Mouse (Mus musculus): ENCODE measurements around the gene Brd3os.

Brd3os gene

DNA sequence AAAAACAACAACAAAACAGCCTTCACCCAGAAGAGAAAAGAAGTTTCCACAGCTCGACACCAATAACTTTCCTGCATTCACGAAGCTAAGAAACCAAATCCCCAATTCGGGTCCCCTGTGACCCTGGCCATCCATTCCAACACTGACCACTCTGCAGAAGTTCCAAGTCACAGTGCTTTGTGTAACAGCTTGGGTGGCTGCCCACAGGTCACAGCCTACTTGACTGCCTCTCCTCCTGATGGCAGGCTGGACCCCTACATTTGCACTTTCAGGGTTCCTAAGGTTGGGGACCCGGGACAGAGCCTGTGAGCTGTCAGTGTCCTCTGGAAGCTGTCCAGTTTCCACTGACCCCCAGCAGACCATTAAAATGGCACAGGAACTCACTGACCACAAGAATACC lies 20.8 kb downstream of the Brd3os start:
- no peak for DNase-seq (ENCODE audit: low read depth, low spot score)

DNA sequence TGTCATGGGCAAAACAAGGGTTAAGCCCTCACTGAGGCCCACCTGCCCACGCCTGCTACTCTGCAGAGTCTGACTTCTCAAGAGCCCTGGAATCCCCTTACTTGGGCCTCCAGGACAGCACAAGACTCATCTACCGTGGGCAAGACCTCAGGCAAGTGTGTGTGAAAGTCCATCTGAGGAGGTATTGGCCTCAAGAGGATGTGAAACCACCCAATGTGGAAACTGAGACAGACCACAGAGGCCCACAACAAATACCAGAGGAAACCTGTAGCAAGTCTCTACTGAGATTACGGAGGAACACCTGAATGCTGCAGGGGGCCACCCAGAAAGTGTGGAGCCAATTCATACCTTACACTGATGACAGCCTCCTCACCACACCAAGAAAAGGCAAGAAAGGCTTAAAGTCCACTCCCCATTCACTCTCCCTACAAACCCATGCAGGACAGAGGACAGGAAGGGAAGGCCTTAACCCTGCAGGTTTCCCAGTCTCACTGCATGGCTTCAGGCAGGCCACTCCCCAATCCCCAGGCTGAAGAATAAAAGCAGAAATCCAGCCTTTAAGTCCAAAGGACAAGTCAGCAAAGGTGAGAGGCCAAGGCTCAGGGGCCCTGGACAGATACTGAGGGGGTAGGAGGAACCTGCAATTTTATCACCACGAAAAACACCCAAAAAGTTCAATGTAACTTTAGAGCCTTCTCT lies 27.3 kb downstream of the Brd3os start:
- DNase-seq (ENCODE audit: low read depth, low spot score) = no peak

DNA sequence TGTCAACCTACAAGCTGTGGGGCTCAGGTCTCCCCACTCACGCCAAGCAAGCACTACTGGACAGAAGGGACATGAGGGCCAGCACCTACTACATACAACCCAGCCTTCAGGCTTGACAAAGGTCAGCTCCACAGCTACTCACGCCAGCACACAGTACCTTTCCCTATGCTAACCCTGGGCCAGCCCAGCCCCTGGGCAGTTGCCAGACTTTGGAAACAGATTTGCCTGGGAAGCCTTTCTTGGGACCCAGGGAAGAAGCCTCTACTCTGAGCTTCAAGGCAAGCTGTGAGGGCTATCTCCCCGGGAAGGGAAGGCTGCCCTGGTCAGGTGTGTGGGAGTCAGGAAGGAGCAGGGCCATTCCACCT lies 27.8 kb downstream of the Brd3os start:
- no peak for DNase-seq (ENCODE audit: low read depth, low spot score)

DNA sequence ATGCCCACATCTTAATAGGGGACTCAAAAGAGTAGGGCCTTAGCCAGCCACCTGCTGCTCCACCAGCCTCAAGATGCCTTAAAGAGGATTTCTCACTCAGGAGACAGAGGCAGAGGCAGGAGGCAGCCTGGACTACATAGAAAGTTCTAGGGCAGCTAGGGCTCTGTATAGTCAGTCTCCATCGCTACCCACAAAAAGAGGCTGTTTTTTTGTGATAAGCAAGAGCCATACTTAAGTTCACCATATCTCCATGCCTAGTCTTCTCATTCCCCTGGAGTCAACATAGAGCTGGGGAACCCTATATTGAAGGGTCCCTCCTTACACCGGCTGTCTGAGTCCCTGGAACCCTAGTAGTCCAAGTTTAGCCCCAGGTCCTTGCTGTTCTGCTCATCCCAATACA lies 28.4 kb downstream of the Brd3os start:
- DNase-seq (ENCODE audit: low read depth, low spot score) = no peak

DNA sequence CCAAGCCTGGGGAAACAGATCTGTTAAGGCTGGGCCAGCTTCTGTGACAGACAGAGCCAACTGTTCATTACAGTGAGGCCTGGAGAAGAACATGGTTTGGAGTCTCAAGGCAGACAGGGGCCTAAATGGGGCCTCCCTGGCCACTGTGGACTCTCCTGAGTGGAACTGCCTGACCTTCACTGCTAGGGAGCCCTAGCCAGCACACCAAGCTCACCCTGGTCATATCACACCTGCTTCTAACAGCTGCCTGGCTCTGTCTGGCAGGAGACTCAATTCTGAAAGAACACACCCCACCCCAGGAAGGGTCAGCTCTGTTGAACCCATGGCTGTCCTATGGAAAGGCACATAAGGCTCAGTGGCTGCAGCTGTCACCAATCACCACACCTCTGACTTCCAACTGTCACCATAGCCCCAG lies 29.1 kb downstream of the Brd3os start:
- no peak for DNase-seq (ENCODE audit: low read depth, low spot score)

DNA sequence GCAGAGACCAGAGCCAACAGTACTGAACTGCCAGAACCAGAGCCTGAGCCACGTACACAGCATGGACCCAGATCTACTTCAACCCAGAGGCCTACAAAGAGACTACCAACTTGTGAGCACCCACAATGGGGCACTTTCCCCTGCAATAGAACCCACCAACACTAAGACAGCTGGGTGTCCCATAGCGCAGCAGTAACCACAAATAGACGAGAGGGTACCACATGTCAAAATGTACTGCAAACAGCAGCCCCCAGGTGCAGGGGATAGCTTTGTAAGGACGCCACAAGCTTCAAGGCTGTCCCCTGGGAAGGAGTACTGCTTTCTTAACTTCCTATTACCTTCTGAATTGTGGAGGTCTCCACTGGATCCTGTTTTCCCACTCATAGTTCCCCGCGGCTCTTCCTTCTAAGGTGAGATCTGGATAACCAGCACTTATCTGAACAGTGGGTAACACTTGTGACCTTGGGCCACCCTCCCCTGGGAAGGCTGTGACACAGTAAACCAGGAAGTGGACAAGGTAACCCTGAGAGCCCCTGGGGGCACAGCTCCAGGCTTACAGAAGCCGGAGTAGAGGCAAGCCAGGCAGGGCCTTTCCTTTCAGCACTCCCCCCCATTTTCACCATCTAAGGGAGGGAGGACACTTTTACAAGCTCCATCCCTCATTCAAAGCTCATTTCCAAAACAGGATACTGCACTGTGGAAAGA lies 31.1 kb downstream of the Brd3os start:
- no peak for DNase-seq (ENCODE audit: low read depth, low spot score)

DNA sequence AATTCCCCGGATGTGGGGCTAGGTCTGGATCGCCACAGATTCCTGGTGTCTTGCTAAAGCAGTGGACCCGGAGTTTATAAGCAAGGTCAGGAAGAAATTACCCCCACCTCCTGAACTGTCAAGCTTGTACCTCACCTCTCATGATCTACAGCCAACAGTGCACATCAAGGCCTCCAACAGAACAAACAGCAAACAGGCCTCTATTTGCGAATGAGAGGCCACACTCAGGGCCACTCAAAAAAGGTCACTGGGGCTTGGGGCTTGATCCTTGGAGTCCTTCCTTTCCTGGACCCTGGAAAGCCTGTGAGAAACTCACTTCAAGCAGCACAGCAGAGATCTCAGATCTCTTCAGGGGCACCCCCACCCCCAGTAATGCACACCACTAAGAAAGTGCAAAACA lies 31.8 kb downstream of the Brd3os start:
- DNase-seq (ENCODE audit: low read depth, low spot score) = no peak

DNA sequence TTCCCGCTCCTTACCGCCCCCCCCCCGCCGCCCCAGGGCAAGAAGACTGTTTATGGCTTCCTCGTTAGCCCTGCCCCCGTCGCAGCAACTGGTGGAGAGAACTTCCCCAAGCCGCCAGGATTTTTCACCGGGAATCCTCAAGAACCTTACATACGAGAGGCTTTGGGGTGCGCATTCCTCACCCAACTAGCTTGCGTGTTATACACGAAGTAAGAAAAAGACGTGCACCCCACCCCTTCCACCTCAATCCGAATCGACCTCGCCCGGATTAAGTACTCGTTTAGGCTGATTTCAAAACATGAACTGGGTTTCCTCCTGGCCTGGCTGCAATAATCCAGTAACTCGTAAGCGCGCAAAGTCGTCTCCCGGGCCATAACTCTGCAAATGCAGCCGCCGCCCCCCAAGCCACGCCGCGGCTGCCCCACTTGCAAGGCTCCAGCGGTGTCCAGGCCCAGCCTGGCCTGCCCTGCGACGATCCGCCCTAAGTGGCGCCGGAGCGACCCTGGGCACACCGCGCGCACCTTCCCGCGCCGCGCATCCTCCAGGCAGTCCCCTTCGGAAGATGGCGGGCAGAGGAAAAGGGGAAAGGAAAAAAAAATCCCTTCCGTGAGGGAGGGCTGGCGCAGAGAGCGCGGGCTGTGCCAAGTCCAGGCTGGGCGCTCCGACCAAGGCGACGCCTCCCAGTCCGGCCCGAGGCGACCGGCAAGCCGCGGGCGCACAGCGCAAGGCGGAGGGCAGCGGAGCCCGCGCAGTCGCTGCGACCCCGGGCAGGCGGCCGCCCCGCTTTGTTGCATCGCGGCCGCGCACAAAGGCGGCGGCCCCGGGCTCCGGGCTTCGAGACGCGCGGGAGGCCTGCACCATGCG lies 32.7 kb downstream of the Brd3os start:
- peak; percentile 58 for DNase-seq (ENCODE audit: low read depth, low spot score)

DNA sequence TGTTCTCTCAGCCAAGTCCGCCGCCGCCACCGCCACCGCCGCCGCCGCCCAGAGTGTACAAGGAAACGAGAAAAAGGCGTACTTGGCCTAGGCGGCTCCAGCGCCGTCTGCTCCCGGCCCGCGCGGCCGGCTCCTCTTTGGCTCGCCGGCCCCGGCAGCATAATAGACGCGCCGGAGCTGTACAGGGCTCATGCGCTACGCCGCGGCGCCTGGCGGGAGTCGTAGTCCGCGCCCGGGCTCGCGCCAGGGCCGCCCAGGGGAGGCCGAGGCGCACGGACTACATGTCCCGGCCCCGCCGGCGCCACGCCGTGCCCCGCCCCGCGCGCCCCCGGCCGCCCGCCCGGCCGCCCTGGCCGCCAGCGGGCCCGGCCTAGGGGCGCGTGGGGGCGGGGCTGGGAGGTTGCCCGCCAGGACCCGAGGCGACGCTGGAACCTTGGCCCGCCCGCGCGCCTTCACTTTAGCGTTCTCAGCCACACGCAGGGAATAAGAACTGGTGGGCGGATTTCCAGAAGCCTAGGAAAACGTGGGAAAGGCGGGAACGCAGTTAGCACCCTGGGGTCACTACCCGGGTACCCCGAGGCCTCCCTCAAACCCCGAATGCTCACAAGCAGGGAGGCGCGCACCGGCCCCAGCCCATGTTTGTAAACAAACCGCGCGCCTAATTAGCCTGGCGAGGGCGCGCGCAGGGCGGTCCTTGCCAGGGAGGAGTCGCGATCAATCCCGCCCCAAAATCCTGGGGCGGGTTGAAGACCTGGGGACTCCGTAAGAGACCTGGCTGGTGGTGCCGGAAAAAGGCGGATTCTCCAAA lies 33.6 kb downstream of the Brd3os start:
- DNase-seq (ENCODE audit: low read depth, low spot score) = peak; percentile 98

DNA sequence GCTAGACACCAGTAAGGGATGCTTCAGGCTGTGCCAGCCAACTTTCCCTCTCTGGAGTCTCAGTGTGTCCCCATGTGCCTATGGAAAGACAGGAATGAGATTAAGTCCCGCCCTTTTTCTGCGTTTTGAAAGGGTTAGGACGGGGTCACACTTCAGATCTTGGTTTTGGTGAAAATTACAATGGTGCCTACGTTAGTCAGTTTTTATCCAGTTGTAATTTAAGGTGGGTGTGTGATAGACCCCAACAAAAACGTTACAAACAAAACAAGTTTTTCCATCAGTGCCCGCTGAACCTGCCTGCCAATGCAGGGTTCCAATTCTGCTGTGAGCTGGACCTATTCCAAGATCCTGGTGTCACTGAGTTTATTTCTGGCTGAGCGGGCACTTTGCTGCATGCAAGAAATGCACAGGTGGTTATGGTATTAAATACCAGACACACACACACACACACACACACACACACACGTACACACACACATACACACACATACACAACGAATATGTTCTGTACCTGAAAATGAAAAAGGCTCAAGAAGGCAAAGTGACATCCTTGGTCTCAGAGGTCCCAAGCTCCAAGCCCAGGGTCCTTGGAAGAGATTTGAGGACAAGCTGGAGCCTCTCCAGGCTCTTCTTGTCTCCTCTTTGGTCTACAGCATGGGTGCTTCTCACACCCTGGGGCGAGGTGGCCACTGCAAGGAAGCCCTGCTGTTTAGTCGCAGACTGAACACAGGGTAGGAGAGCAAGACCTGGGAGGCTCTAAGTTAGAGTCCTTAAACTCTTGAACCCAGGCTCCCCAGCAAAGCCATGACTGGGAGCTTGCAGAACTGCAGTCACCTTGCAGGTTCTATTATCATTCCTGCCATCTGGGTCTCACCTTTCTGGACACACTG lies 34.4 kb downstream of the Brd3os start:
- peak; percentile 77 for DNase-seq (ENCODE audit: low read depth, low spot score)

DNA sequence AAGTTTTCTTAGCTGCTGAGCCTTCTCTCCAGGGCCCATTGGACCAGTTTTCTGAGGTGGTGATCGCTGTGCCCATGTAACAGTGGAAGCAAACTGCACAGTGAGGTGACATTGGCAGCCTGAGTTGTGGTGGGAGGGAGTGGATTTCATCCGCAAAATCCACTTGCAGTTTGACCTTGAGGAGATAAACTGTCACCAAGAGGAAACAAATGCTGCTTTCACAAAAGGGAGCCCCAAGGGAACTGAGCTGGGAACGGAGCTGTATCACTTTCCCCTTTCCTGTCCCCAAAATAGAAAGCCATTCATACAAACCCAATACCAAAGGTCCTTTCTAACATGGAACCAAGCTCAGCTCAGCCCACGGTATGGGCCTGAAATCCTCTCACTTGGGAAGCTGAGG lies 37.7 kb downstream of the Brd3os start:
- no peak for DNase-seq (ENCODE audit: low read depth, low spot score)

DNA sequence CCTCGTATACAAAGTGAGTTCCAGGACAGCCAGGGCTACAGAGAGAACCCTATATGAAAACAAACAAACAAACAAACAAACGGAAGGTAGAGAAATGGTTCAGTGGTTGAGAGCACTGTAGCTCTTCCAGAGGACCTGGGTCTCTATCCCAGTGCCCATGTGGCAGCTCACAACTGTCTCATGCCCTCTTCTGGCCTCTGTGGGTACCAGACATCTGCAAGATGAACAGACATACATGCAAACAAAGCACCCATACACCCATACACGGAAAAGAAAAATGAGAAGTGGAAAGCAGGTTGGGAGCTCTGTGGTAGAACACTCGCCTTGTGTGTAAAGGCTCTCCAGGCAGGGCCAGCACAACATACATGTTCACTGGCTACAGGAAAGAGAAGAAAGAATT lies 38.2 kb downstream of the Brd3os start:
- DNase-seq (ENCODE audit: low read depth, low spot score) = no peak

DNA sequence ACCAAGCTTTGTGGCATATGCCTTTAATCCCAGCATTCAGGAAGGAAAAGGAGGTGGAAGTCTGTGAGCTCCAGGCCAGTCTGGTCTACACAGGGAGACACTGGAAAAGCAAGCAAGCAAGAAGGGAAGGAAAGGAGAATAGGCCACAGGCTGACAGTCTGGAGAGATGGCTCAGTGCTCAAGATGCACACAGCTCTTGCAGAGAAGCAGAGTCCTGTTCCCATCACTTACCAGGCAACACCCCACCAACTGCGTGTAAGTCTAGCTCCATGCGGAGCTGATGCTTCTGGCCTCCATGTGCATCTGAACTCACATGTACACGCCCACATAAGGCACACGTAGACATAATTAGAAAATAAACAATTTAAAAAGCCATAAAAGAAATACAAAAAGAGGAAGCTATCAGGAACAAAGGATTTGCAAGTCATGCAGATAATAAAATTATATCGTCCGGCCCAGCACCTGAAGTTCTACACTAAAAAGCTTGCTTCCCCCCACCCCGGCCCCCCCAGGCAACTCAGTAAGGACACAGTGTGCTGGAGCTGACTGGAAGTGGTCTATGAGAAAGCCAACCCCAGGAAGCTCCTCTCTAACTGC lies 40.2 kb downstream of the Brd3os start:
- no peak for DNase-seq (ENCODE audit: low read depth, low spot score)

DNA sequence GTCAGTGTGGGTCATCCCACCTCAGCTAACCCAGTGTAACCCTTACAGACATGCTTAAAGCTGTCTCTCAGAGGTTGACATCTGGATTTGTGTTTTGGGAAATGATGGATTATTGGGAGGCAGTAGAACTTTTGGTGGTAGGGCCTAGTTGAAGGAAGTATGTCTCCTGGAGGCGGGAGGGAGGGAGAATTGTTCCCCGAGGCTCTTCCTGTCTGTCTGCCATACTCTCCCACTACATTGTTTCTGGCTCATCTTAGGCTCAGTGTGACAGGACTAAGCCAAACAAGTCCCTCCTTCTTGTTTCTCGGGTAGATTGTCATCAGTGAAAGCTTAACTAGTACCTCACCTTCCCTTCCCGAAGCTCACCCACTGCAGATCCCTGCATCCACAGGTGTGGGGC lies 44.6 kb downstream of the Brd3os start:
- DNase-seq (ENCODE audit: low read depth, low spot score) = no peak

DNA sequence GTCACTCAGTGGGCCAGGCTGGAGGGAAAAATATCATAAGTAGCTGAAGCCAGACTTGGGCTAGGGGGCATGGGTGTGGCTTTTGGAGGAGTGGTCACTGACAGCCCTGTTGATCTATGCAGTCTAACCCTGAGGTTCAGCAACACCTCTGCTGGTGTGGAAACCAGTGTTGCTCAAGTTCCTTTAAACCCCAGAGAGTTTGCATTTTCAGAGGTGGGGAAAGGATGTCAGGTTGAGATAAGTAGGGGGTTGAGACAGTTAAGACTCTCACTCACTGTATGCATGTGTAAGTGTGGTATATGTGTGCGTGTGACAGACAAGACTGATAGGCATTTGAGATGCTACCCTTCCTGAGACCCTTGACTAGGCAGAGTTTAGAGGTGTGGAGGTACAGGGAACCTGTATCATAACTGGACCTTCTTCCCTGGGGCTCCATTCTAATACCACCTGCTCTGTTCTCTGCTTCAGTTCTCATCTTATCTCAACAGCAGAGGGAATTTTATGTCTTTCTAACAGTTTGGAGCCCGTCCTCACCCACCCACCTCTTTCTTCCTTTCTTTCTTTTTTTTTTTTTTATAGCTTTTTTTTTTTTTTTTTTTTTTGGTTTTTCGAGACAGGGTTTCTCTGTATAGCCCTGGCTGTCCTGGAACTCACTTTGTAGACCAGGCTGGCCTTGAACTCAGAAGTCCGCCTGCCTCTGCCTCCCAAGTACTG lies 45.4 kb downstream of the Brd3os start:
- no peak for DNase-seq (ENCODE audit: low read depth, low spot score)

DNA sequence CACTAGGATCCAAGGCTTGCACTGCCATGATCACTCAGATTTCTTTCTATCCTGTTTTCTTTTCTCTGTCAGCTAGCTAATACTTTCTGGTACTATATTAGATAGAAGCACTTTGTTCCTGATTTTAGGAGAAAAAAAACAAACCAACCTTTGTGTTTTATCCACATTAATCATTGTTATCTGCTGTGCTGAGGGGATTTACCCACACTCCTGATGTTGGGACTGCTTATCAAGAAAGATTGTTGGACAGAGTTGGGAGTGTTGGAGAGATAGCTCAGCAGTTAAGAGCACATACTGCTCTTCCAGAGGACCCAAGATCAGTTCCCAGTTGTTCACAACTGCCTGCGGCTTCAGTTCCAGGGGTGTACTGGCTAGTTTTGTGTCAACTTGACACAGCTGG lies 46.2 kb downstream of the Brd3os start:
- DNase-seq (ENCODE audit: low read depth, low spot score) = no peak

DNA sequence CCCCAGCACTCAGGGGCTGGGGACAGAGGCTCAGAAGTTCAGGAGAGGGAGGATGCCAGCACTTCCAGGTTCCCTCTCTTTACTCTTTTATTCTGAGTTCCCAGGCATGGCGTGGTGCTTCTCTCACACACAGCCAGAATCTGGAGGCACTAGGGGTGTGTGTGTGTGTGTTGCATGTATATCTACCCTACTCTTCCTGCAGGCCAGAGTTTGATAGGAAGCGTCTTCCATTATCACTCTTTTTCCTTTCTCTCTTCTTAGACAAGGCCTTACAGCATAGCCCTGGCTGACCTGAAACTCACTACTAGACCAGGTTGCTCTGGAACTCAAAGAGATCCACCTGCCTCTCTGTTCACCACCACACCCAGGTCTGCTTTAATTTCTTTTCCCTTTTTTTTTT lies 48.8 kb downstream of the Brd3os start:
- DNase-seq (ENCODE audit: low read depth, low spot score) = no peak
